Mouse (Mus musculus) C2C12 (cell line): ENCODE data around the gene Gm12355. TPM values are rescaled to one million over a fixed set of nuclear protein-coding genes. Genes with fewer than 3 reads are reported as not detected.
"Not testable (repeated sequence)": the region's sequence is repeated elsewhere in the genome, so short reads cannot be mapped to it uniquely, and the experiment has no call there.

ENCODE experiments used
- H3K27me3 ChIP-seq: one replicate; pipeline ENCODE4 v1.6.1; 2011; ENCODE audit not compliant: control insufficient read depth, insufficient read depth, insufficient read length
- H3K36me3 ChIP-seq: one replicate; pipeline ENCODE4 v1.6.1; 2011; ENCODE audit not compliant: control insufficient read depth, insufficient read depth
- H3K4me3 ChIP-seq: one replicate; pipeline ENCODE4 v1.5.1; 2011; ENCODE audit warnings: mild to moderate bottlenecking, control low read depth; ENCODE audit not compliant: poor library complexity, insufficient read depth, severe bottlenecking
- H3K79me2 ChIP-seq: one replicate; pipeline ENCODE4 v1.6.1; 2011; ENCODE audit not compliant: control insufficient read depth, insufficient read depth
- H3K79me3 ChIP-seq: one replicate; pipeline ENCODE4 v1.6.1; 2011; ENCODE audit warnings: low read depth, control low read depth
- H3ac ChIP-seq: one replicate; pipeline ENCODE3; 2011; ENCODE audit warnings: low read depth; ENCODE audit not compliant: control insufficient read depth, insufficient read length
- CEBPB ChIP-seq: IDR thresholded peaks from one replicate; pipeline ENCODE4 v1.6.1; 2011; ENCODE audit warnings: low read depth, mild to moderate bottlenecking, control low read depth, moderate library complexity
- CTCF ChIP-seq: IDR thresholded peaks from one replicate; pipeline ENCODE4 v1.5.1; 2011; ENCODE audit not compliant: control insufficient read depth, insufficient read depth, insufficient read length
- FOSL1 ChIP-seq: IDR thresholded peaks from one replicate; pipeline ENCODE4 v1.8.0; 2011; ENCODE audit warnings: mild to moderate bottlenecking, low read length; ENCODE audit not compliant: poor library complexity, insufficient read depth, severe bottlenecking
- MAX ChIP-seq: IDR thresholded peaks from one replicate; pipeline ENCODE4 v1.6.1; 2011; ENCODE audit warnings: mild to moderate bottlenecking, control low read depth
- MYOD1 ChIP-seq: IDR thresholded peaks from one replicate; pipeline ENCODE4 v1.6.1; 2011; ENCODE audit warnings: low read depth; ENCODE audit not compliant: control insufficient read depth, insufficient read length
- MYOG ChIP-seq: IDR thresholded peaks from one replicate; pipeline ENCODE4 v1.6.1; 2011; ENCODE audit not compliant: control insufficient read depth, insufficient read length; ENCODE audit errors: extremely low read depth
- USF1 ChIP-seq: IDR thresholded peaks from one replicate; pipeline ENCODE4 v1.6.1; 2011; ENCODE audit warnings: low read depth, mild to moderate bottlenecking, control low read depth, moderate library complexity
- long read RNA-seq, 2 experiments: library from polyadenylated mRNA; unstranded; transcript quantifications; one replicate each; pipeline ENCODE4 v2.0.0; 2019 to 2020
- polyA plus RNA-seq: library from polyadenylated mRNA; unstranded; fragments of >200 nt; fragmentation: generic; extraction: Trizol; gene quantifications from one replicate; pipeline ENCODE4 v1.2.1, GENCODE M21; 2012; ENCODE audit warnings: missing spikeins

Gene Gm12355
- 0.34 TPM for polyA plus RNA-seq
- long read RNA-seq, experiment 1: 0 reads
- long read RNA-seq, experiment 2: 0 reads

GRCm38 (mm10) chr11:98625611-98626410 lies at the start of gene Gm12355, which contains the start of gene Gsdma3:
Gene Gm12355 (minus strand): TSS chr11:98625661.
Gene Gsdma3 (plus strand): TSS chr11:98626360.
- Histone ChIP-seq H3ac (no peak within 1 kb of the TSS), H3K79me3 (no peaks in the 10 kb centered on the region), H3K4me3 (no peak within 1 kb of the TSS), H3K27me3 (peaks cover 40% of the 10 kb centered on the region), H3K79me2 (no peaks in the 10 kb centered on the region), H3K36me3 (no peaks in the 10 kb centered on the region)
- TF ChIP-seq USF1: no peak
- TF ChIP-seq CEBPB: no peak
- no peak for TF ChIP-seq CTCF
- no peak for TF ChIP-seq MYOD1
- TF ChIP-seq FOSL1: no peak
- no peak for TF ChIP-seq MYOG
- no peak for TF ChIP-seq MAX

DNA sequence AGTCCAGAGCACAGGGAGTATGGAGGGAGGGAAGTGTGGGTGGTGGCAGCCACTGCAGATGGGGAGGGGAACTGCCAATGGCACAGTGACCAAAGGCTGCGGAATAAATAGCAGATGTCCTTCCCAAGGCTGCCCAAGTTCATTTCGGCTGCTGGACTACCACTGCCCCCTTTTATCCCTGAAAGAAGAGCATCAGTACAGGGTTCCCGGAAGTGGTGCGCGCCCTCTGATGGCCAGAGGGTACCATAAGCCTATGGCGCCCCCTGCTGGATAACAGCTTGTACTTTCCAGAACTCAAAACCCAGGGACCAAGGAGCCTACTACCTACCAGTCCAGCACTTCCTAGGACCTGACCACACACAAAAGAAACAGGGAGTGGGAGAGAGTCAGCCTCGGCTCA lies 47.7 kb upstream of the Gm12355 start:
- peak; percentile 9 for TF ChIP-seq CTCF
- H3K79me3 ChIP-seq, H3K4me3 ChIP-seq, H3K79me2 ChIP-seq, H3K36me3 ChIP-seq, H3ac ChIP-seq: not testable (repeated sequence)
- H3K27me3 ChIP-seq: peaks cover 25% of the 10 kb centered on the region

- TF ChIP-seq FOSL1 (no peak), CTCF (no peak), MAX (no peak), CEBPB (no peak), USF1 (no peak), MYOG (no peak), MYOD1 (no peak)
- Histone ChIP-seq H3K36me3 (no peaks in the 10 kb centered on the region), H3K79me2 (no peaks in the 10 kb centered on the region), H3K27me3 (peaks cover 32% of the 10 kb centered on the region), H3K4me3 (no peak overlapping the region), H3K79me3 (no peaks in the 10 kb centered on the region), H3ac (no peak overlapping the region)
Measured at GRCm38 (mm10) chr11:98672482-98672881, 47.0 kb upstream of the Gm12355 start.

- no peak for TF ChIP-seq MYOD1
- TF ChIP-seq MAX: no peak
- TF ChIP-seq CTCF: no peak
- no peak for TF ChIP-seq CEBPB
- TF ChIP-seq FOSL1: no peak
- no peak for TF ChIP-seq USF1
- no peak for TF ChIP-seq MYOG
- Histone ChIP-seq H3K79me2 (no peaks in the 10 kb centered on the region), H3K4me3 (no peak overlapping the region), H3ac (no peak overlapping the region), H3K27me3 (peaks cover 38% of the 10 kb centered on the region), H3K36me3 (no peaks in the 10 kb centered on the region), H3K79me3 (no peaks in the 10 kb centered on the region)
Measured at GRCm38 (mm10) chr11:98671857-98672256, 46.4 kb upstream of the Gm12355 start.

DNA sequence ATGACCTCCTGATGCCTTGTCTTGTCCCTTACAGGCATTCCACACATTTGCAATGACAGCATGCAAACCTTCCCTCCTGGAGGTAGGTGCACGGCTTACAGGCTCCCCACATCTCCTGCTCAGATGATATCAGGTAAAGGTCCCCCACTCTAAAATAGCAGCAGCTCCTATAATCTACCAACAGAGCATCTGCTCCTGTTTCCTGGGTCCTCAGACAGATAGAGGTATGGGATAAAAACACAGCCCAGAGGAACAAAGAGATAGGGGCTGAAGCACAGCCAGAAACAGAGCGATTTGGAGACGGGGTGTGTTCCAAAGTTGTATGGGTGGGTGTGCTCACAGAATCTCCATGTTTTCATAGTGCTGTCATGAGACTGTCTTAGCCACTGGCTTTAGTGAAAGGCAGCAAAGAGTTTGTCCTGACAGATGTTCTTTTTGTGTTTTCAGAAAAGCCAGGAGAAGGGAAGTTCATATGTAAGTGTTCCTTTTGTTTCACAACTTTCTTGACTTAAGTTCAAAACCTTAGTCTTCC lies 45.9 kb upstream of the Gm12355 start:
- no peak overlapping the region for H3K4me3 ChIP-seq
- no peak for TF ChIP-seq MYOD1
- TF ChIP-seq CEBPB: no peak
- TF ChIP-seq MAX: no peak
- TF ChIP-seq USF1: no peak
- no peak for TF ChIP-seq CTCF
- no peak for TF ChIP-seq FOSL1
- no peak for TF ChIP-seq MYOG
- H3K27me3 ChIP-seq: peaks cover 43% of the 10 kb centered on the region
- H3ac ChIP-seq: no peak overlapping the region
- H3K36me3 ChIP-seq: no peaks in the 10 kb centered on the region
- no peaks in the 10 kb centered on the region for H3K79me3 ChIP-seq
- H3K79me2 ChIP-seq: no peaks in the 10 kb centered on the region

GRCm38 (mm10) chr11:98668984-98669383 lies 43.5 kb upstream of the Gm12355 start:
- peaks cover 54% of the 10 kb centered on the region for H3K27me3 ChIP-seq
- no peaks in the 10 kb centered on the region for H3K79me2 ChIP-seq
- H3ac ChIP-seq: no peak overlapping the region
- TF ChIP-seq FOSL1 (no peak), USF1 (no peak), MYOD1 (no peak), MYOG (no peak), CTCF (no peak), CEBPB (no peak), MAX (no peak)
- no peaks in the 10 kb centered on the region for H3K36me3 ChIP-seq
- no peak overlapping the region for H3K4me3 ChIP-seq
- H3K79me3 ChIP-seq: no peaks in the 10 kb centered on the region
